17 mouse cellular contexts compared by ENCODE assay signal in the genomic region with DNA sequence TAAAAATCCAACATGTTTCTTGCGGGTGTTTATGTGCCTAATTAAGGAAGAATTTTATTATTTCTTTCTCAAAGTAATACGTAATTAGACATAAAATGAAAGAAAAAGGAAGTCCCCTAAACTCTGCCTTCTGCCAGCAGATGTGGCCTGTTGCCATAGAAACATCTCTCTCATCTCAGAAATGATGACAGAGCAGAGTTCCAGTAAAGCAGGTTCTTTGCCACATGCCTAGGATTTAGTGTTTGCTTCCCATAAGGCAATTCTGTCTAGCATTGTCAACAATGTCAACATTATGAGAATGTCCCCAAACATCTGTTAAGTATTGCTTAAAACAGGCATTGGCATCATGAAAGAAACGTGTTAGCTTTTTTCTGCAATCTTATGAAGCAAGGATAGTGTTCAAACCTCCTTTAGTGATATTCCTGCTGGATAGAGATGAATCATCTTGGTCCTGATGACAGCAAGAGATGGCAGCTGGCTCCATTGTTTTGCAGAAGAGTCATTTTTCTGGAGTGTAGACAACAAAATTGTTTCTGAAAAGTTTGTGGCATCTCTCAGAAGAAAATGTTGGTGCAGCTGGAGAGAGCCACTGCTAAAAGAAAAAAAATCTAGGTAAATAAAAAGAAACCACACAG. TPM values are rescaled to one million over a fixed set of nuclear protein-coding genes. Genes with fewer than 3 reads are reported as not detected.
DNase-seq lines count a peak whose midpoint lies in the region; ATAC-seq and TF ChIP-seq lines count a peak whose summit lies in the region.
"Had no signal": no experiment of that assay in that cellular context is flagged by ENCODE, and none has a peak within 500 bp of the region (broad histone marks: within the 10 kb centered on the region; RNA-seq: fewer than 3 reads in every experiment).

No protein-coding gene starts in this region.

- no peak overlapping the region for H3K27ac ChIP-seq in hindbrain, postnatal 0 days
- H3K27ac ChIP-seq in hindbrain, embryonic 10.5 days = no peak overlapping the region
- 0 out of 2 replicates have a peak overlapping the region, but pooled peaks have one; percentile 6 for H3K27ac ChIP-seq in neural tube, embryonic 14.5 days (ENCODE audit: low read depth, low read length)
- H3K27ac ChIP-seq: embryonic facial prominence, embryonic 10.5 days; liver, embryonic 13.5 days; macrophage had no signal

- no peak overlapping the region for H3K9ac ChIP-seq in hindbrain, postnatal 0 days (replicated peaks; ENCODE audit: low read length)
- H3K9ac ChIP-seq in neural tube, embryonic 14.5 days (replicated peaks; ENCODE audit: low read depth, low read length) = no peak overlapping the region
- H3K9ac ChIP-seq: liver, embryonic 13.5 days had no signal

- ATAC-seq in hindbrain, postnatal 0 days = no peak
- ATAC-seq in neural tube, embryonic 14.5 days (ENCODE audit: low read depth) = 0 out of 2 replicates have a peak, but pooled peaks have one; percentile 41
- no peak for ATAC-seq in inflammation-experienced regulatory T-cells, adult 6 months

- H3K4me3 ChIP-seq in hindbrain, postnatal 0 days (ENCODE audit: low read length) = no peak overlapping the region
- H3K4me3 ChIP-seq in hindbrain, embryonic 10.5 days = no peak overlapping the region
- H3K4me3 ChIP-seq in neural tube, embryonic 14.5 days (ENCODE audit: low read depth, low read length) = no peak overlapping the region
- H3K4me3 ChIP-seq: embryonic facial prominence, embryonic 10.5 days; liver, embryonic 13.5 days; myocyte had no signal

- TF ChIP-seq CTCF in hindbrain, postnatal 0 days (IDR thresholded peaks at IDR 0.05; ENCODE audit: low read depth) = no peak

- WGBS in hindbrain, postnatal 0 days = 40% methylated on average over 3 of the region's 3 CpGs
- 77% methylated on average over 3 of the region's 3 CpGs for WGBS in hindbrain, embryonic 10.5 days
- 35% methylated on average over 3 of the region's 3 CpGs for WGBS in neural tube, embryonic 14.5 days

- no peaks in the 10 kb centered on the region for H3K9me3 ChIP-seq in hindbrain, postnatal 0 days (ENCODE audit: low read length)
- no peaks in the 10 kb centered on the region for H3K9me3 ChIP-seq in hindbrain, embryonic 10.5 days
- H3K9me3 ChIP-seq in neural tube, embryonic 14.5 days (ENCODE audit: control insufficient read depth, low read length) = no peaks in the 10 kb centered on the region
- H3K9me3 ChIP-seq: embryonic facial prominence, embryonic 10.5 days; liver, embryonic 13.5 days had no signal

- peaks cover 7% of the 10 kb centered on the region; the same call in 1 of the 2 replicates for H3K4me1 ChIP-seq in hindbrain, postnatal 0 days (ENCODE audit: insufficient read depth, low read length)
- peaks cover 10% of the 10 kb centered on the region for H3K4me1 ChIP-seq in hindbrain, embryonic 10.5 days (replicated peaks)
- no peaks in the 10 kb centered on the region for H3K4me1 ChIP-seq in neural tube, embryonic 14.5 days (ENCODE audit: control insufficient read depth, insufficient read depth, low read length)
- H3K4me1 ChIP-seq: liver, embryonic 13.5 days had no signal

- H3K4me2 ChIP-seq in hindbrain, postnatal 0 days (ENCODE audit: low read depth, low read length) = no peak overlapping the region
- no peak overlapping the region for H3K4me2 ChIP-seq in neural tube, embryonic 14.5 days (ENCODE audit: low read depth, low read length)
- H3K4me2 ChIP-seq: liver, embryonic 13.5 days had no signal

- no peaks in the 10 kb centered on the region for H3K36me3 ChIP-seq in hindbrain, postnatal 0 days (ENCODE audit: insufficient read depth, low read length)
- no peaks in the 10 kb centered on the region for H3K36me3 ChIP-seq in hindbrain, embryonic 10.5 days
- no peaks in the 10 kb centered on the region for H3K36me3 ChIP-seq in neural tube, embryonic 14.5 days (ENCODE audit: control insufficient read depth, insufficient read depth, low read length)
- H3K36me3 ChIP-seq: embryonic facial prominence, embryonic 10.5 days; liver, embryonic 13.5 days had no signal

- peak; percentile 53 for DNase-seq in hindbrain, postnatal 0 days (ENCODE audit: low spot score)
- no peak for DNase-seq in hindbrain, embryonic 10.5 days (ENCODE audit: low spot score)
- no peak for DNase-seq in neural tube, embryonic 10.5 days (ENCODE audit: extremely low spot score, low spot score)
- DNase-seq in fibroblast of lung, adult 2 months (ENCODE audit: low read depth) = peak; percentile 13
- no peak for DNase-seq in thymus, adult 18-20 months
- DNase-seq: cerebellum, adult 9-10 months; gastrocnemius, postnatal 14 days; heart, postnatal 36 days; kidney, adult 9 months; left cerebral cortex, postnatal 4 days; liver, embryonic 13.5 days; thymus, adult 2 months had no signal

- H3K27me3 ChIP-seq in hindbrain, postnatal 0 days (ENCODE audit: insufficient read depth, low read length) = no peaks in the 10 kb centered on the region
- H3K27me3 ChIP-seq in hindbrain, embryonic 10.5 days (ENCODE audit: insufficient read depth, poor library complexity, severe bottlenecking) = no peaks in the 10 kb centered on the region
- H3K27me3 ChIP-seq in neural tube, embryonic 14.5 days (ENCODE audit: control insufficient read depth, insufficient read depth, low read length) = no peaks in the 10 kb centered on the region
- H3K27me3 ChIP-seq: liver, embryonic 13.5 days had no signal

RNA-seq across cellular contexts. Expression of a gene that starts 42.5 kb away (rescaled TPM):
- total RNA-seq in hindbrain, postnatal 0 days (2014; rRNA removed) = 163 and 192 TPM in 2 replicates
- 113 and 117 TPM in 2 replicates for polyA plus RNA-seq in hindbrain, postnatal 0 days (2015; fragmentation: Nextera tagmentation; extraction: Ambion mirVana)
- polyA plus RNA-seq in hindbrain, embryonic 10.5 days (2016; fragmentation: Nextera tagmentation; extraction: Ambion mirVana) = 24.2 and 46.9 TPM in 2 replicates
- polyA plus RNA-seq in neural tube, embryonic 14.5 days (2014; fragmentation: Nextera tagmentation; extraction: Ambion mirVana) = 136 and 175 TPM in 2 replicates
- under 1 TPM in 2 of 3 experiments, not detected in 1; 0.08 to 0.24 TPM for polyA plus RNA-seq in inflammation-experienced regulatory T-cells, adult 6 months (2017; shearing (Covaris generic))

Comparison
In these comparisons a context has a peak if more than half of its experiments do, and no peak if none do; other contexts are left out.
1. DNase-seq: peak in hindbrain, postnatal 0 days (single experiment) and fibroblast of lung, adult 2 months (single experiment); none in hindbrain, embryonic 10.5 days (single experiment), neural tube, embryonic 10.5 days (single experiment) and thymus, adult 18-20 months (0 of 2).
2. RNA of a gene that starts 42.5 kb away (polyA plus RNA-seq): 136 to 175 TPM in neural tube, embryonic 14.5 days, 113 to 117 TPM in hindbrain, postnatal 0 days and 24.2 to 46.9 TPM in hindbrain, embryonic 10.5 days; 0.08 to 0.24 TPM in inflammation-experienced regulatory T-cells, adult 6 months; every median in the first group is over 10 times any median in the second.